Mouse (Mus musculus) kidney, adult 2 months (tissue): ENCODE results near the gene Rabac1.

Experiments
- CTCF ChIP-seq: fragments of 200-500 bp; conservative IDR thresholded peaks from 2 replicates; pipeline ENCODE4 v1.5.1; 2011; ENCODE audit warnings: low read depth, mild to moderate bottlenecking, control low read depth, low read length, moderate library complexity, mixed read lengths; ENCODE audit not compliant: insufficient read depth, insufficient read length
- POLR2A ChIP-seq: fragments of 200-500 bp; IDR thresholded peaks from one replicate; pipeline ENCODE4 v1.6.1; 2011; ENCODE audit warnings: low read depth, low read length, control low read depth

- no peak for TF ChIP-seq CTCF
- no peak for TF ChIP-seq POLR2A
These were observed 4.6 kb downstream of the Rabac1 start for GRCm38 (mm10) chr7:24967966-24968365.
